15 mouse cellular contexts compared by ENCODE assay signal in genomic region chr11:63454910-63455531, GRCm38 (mm10).
A peak's percentile ranks its signal among the peaks of the same experiment; 100 is the strongest.
DNase-seq lines count a peak whose midpoint lies in the region; ATAC-seq and TF ChIP-seq lines count a peak whose summit lies in the region.
"Had no signal": no experiment of that assay in that cellular context is flagged by ENCODE, and none has a peak within 500 bp of the region (broad histone marks: within the 10 kb centered on the region; RNA-seq: fewer than 3 reads in every experiment).

No protein-coding gene starts in this region.

- no peak overlapping the region for H3K4me3 ChIP-seq in embryonic facial prominence, embryonic 10.5 days
- H3K4me3 ChIP-seq in hindbrain, embryonic 13.5 days = no peak overlapping the region
- H3K4me3 ChIP-seq in neural tube, embryonic 14.5 days (ENCODE audit: low read depth, low read length) = no peak overlapping the region
- H3K4me3 ChIP-seq in intestine, postnatal 0 days (ENCODE audit: low read depth, low read length) = no peak overlapping the region
- H3K4me3 ChIP-seq: embryonic facial prominence, embryonic 12.5 days; intestine, embryonic 15.5 days; lung, embryonic 15.5 days; myocyte; stomach, embryonic 15.5 days had no signal

- intact Hi-C loops in left cerebral cortex, postnatal 14 days (cut with DNase I) = no loop called here

- H3K27ac ChIP-seq in embryonic facial prominence, embryonic 10.5 days (replicated peaks) = peak overlapping the region; percentile 71
- H3K27ac ChIP-seq in hindbrain, embryonic 13.5 days = no peak overlapping the region
- no peak overlapping the region for H3K27ac ChIP-seq in neural tube, embryonic 14.5 days (ENCODE audit: low read depth, low read length)
- H3K27ac ChIP-seq in intestine, postnatal 0 days (ENCODE audit: low read depth, low read length) = no peak overlapping the region
- H3K27ac ChIP-seq: embryonic facial prominence, embryonic 12.5 days; intestine, embryonic 15.5 days; lung, embryonic 15.5 days; stomach, embryonic 15.5 days had no signal

- peak; percentile 39 for ATAC-seq in hindbrain, embryonic 13.5 days (ENCODE audit: low FRiP score)
- ATAC-seq in neural tube, embryonic 14.5 days (ENCODE audit: low read depth) = peak; percentile 56
- ATAC-seq in intestine, postnatal 0 days = no peak
- ATAC-seq: intestine, embryonic 15.5 days had no signal

- H3K4me1 ChIP-seq in embryonic facial prominence, embryonic 10.5 days = peaks cover 42% of the 10 kb centered on the region
- peaks cover 16% of the 10 kb centered on the region for H3K4me1 ChIP-seq in hindbrain, embryonic 13.5 days (replicated peaks)
- H3K4me1 ChIP-seq in neural tube, embryonic 14.5 days (ENCODE audit: control insufficient read depth, insufficient read depth, low read length) = peaks cover 4% of the 10 kb centered on the region; the same call in 1 of the 2 replicates
- no peaks in the 10 kb centered on the region for H3K4me1 ChIP-seq in intestine, postnatal 0 days (replicated peaks; ENCODE audit: control insufficient read depth, insufficient read depth, low read length)
- H3K4me1 ChIP-seq: intestine, embryonic 15.5 days; lung, embryonic 15.5 days; stomach, embryonic 15.5 days had no signal

- H3K4me2 ChIP-seq in hindbrain, embryonic 13.5 days = no peak overlapping the region
- no peak overlapping the region for H3K4me2 ChIP-seq in neural tube, embryonic 14.5 days (ENCODE audit: low read depth, low read length)
- H3K4me2 ChIP-seq in intestine, postnatal 0 days (replicated peaks; ENCODE audit: low read depth) = no peak overlapping the region
- H3K4me2 ChIP-seq: embryonic facial prominence, embryonic 12.5 days; intestine, embryonic 15.5 days; lung, embryonic 15.5 days; stomach, embryonic 15.5 days had no signal

- H3K9me3 ChIP-seq in embryonic facial prominence, embryonic 10.5 days = peaks cover 9% of the 10 kb centered on the region
- peaks cover 14% of the 10 kb centered on the region for H3K9me3 ChIP-seq in hindbrain, embryonic 13.5 days
- H3K9me3 ChIP-seq in neural tube, embryonic 14.5 days (ENCODE audit: control insufficient read depth, low read length) = no peaks in the 10 kb centered on the region
- no peaks in the 10 kb centered on the region for H3K9me3 ChIP-seq in intestine, postnatal 0 days (ENCODE audit: control insufficient read depth)
- H3K9me3 ChIP-seq: intestine, embryonic 15.5 days; lung, embryonic 15.5 days; stomach, embryonic 15.5 days had no signal

- TF ChIP-seq CTCF in intestine, postnatal 0 days (IDR thresholded peaks at IDR 0.05; ENCODE audit: low read depth) = no peak

- H3K27me3 ChIP-seq in embryonic facial prominence, embryonic 10.5 days (replicated peaks; ENCODE audit: low read depth, poor library complexity, severe bottlenecking) = 0 out of 2 replicates have a peak, but pooled peaks cover 29% of the 10 kb centered on the region
- H3K27me3 ChIP-seq in hindbrain, embryonic 13.5 days = 0 out of 2 replicates have a peak, but pooled peaks cover 8% of the 10 kb centered on the region
- no peaks in the 10 kb centered on the region; the same call in 1 of the 2 replicates for H3K27me3 ChIP-seq in neural tube, embryonic 14.5 days (ENCODE audit: control insufficient read depth, insufficient read depth, low read length)
- H3K27me3 ChIP-seq in intestine, postnatal 0 days (replicated peaks; ENCODE audit: control insufficient read depth, insufficient read depth, low read length) = no peaks in the 10 kb centered on the region
- H3K27me3 ChIP-seq: embryonic facial prominence, embryonic 12.5 days; intestine, embryonic 15.5 days; lung, embryonic 15.5 days; stomach, embryonic 15.5 days had no signal

- no peaks in the 10 kb centered on the region for H3K36me3 ChIP-seq in embryonic facial prominence, embryonic 10.5 days (replicated peaks)
- H3K36me3 ChIP-seq in hindbrain, embryonic 13.5 days = no peaks in the 10 kb centered on the region
- H3K36me3 ChIP-seq in neural tube, embryonic 14.5 days (ENCODE audit: control insufficient read depth, insufficient read depth, low read length) = no peaks in the 10 kb centered on the region
- no peaks in the 10 kb centered on the region for H3K36me3 ChIP-seq in intestine, postnatal 0 days (ENCODE audit: control insufficient read depth, insufficient read depth)
- H3K36me3 ChIP-seq: embryonic facial prominence, embryonic 12.5 days; intestine, embryonic 15.5 days; lung, embryonic 15.5 days; stomach, embryonic 15.5 days had no signal

- WGBS in embryonic facial prominence, embryonic 10.5 days = 17% methylated on average over 17 of the region's 17 CpGs
- WGBS in hindbrain, embryonic 13.5 days = 10% methylated on average over 17 of the region's 17 CpGs
- 6% methylated on average over 17 of the region's 17 CpGs for WGBS in neural tube, embryonic 14.5 days
- WGBS in intestine, postnatal 0 days = 49% methylated on average over 17 of the region's 17 CpGs

- DNase-seq in heart, adult 11 months = peak; percentile 55
- no peak for DNase-seq in heart, postnatal 4 days
- DNase-seq in embryonic facial prominence, embryonic 10.5 days (ENCODE audit: low spot score) = peak; percentile 49
- DNase-seq in left cerebral cortex, postnatal 14 days (ENCODE audit: low spot score in 2 of 2) = no peak
- no peak for DNase-seq in heart, adult 18-20 months
- DNase-seq: adrenal gland, postnatal 25 days; cerebellum, adult 11-12 months had no signal

- H3K9ac ChIP-seq in hindbrain, embryonic 13.5 days = no peak overlapping the region
- no peak overlapping the region for H3K9ac ChIP-seq in neural tube, embryonic 14.5 days (replicated peaks; ENCODE audit: low read depth, low read length)
- H3K9ac ChIP-seq in intestine, postnatal 0 days (ENCODE audit: low read depth, low read length) = no peak overlapping the region
- H3K9ac ChIP-seq: embryonic facial prominence, embryonic 12.5 days; intestine, embryonic 15.5 days; lung, embryonic 15.5 days; stomach, embryonic 15.5 days had no signal

Comparison
In these comparisons a context has a peak if more than half of its experiments do, and no peak if none do; other contexts are left out.
1. DNase-seq: peak in heart, adult 11 months (single experiment) and embryonic facial prominence, embryonic 10.5 days (single experiment); none in heart, postnatal 4 days (single experiment), left cerebral cortex, postnatal 14 days (0 of 2) and heart, adult 18-20 months (0 of 2).